Mouse (Mus musculus) bone marrow macrophage, adult 2 months (primary cell): ENCODE measurements at regions not wholly inside any gene's neighbourhood (a gene's known extent, or its start where the extent isn't known, plus 50 kb on each side); places are given as distances from the start of the nearest gene placed in this dataset.

Source experiments
- CTCF ChIP-seq: IDR thresholded peaks from 2 replicates; pipeline ENCODE4 v1.5.1; 2012; ENCODE audit warnings: low read depth, mild to moderate bottlenecking, low read length, moderate library complexity
- POLR2A ChIP-seq: IDR thresholded peaks from 2 replicates; pipeline ENCODE4 v1.6.1; 2012; ENCODE audit warnings: mild to moderate bottlenecking, low read depth, low read length, borderline replicate concordance

GRCm38 (mm10) chr13:44465567-44465966 is 263.7 kb upstream of the Jarid2 start:
- TF ChIP-seq POLR2A (no peak), CTCF (no peak)
